Mouse (Mus musculus): ENCODE results near the gene Tm2d3.

DNA sequence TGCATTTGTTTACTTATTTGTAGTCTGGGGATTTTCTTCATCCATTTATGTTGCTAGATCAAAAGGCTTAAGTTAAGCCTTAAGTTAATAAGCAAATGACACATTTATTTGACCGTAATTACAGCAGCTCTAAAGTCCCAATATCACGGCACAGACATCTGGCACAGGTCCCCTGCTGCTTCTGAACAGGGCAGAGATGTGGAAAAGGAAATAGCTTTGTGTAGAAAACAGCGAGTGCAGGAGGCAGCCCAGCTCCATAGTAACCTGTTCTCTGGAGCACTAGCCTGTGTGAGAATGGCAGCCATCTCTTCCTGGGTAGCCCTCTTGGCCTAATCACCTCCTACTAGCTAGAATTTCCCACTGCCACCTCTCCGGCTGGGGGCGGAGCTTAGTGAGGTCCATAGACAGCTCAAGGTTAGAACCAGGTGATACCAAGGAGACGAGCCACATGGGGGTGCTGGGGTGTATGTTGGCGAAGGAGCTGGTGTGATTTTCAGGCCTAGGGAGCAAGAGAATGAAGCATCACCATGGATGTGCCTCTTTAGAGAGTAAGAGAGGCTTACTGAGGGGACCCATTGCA is 6.6 kb upstream of the Tm2d3 start:
- TF ChIP-seq CTCF (IDR thresholded peaks at IDR 0.05; ENCODE audit: low read depth, low read length) (no peak), POLR2A (IDR thresholded peaks at IDR 0.05; ENCODE audit: borderline replicate concordance, low read depth, low read length) (no peak)

All from bone marrow macrophage, adult 2 months (primary cell).